Mouse (Mus musculus): ENCODE measurements around the gene Rfxank.

DNA sequence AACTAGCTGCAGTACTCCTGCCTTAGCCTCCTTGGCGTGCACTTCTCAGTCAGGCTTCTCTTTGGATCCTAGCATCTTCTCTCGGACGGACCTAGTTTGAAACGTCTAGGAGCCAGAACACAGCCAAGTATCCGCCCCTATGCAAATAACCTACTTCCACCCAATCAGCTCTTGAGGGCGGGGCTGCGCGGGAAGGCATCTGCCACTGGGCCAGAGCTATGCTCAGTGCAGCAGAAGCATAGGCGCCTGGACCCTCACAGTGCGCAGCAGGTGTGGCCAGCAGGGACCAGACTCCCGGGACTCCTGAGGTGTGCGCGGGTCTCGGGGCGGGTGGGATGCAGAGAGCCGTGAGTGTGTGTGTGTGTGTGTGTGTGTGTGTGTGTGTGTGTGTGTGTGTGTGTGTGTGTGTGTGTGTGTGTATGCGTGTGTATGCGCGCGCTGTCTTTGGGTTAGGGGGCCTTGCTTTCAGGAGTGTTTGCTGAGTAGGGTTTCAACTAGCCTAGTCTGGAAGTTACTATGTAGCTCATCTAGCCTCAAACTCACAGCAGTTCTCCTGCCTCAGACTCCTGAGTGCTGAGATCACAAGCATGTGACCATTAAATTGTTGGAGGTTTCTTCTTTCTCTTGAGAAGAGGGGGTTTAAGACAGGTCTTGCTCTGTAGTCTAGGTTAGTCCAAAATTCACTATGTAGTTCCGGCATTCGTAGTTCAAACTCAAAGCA is 13.7 kb upstream of the Rfxank start:
- TF ChIP-seq CTCF (IDR thresholded peaks at IDR 0.05; ENCODE audit: insufficient read depth, low read length) (no peak), POLR2A (IDR thresholded peaks at IDR 0.05; ENCODE audit: borderline replicate concordance, extremely low read depth, low read depth, low read length) (no peak)
